Mouse (Mus musculus) midbrain, embryonic 16.5 days (tissue): ENCODE measurements around the gene Vmn1r151. TPM values are rescaled to one million over a fixed set of nuclear protein-coding genes. Genes with fewer than 3 reads are reported as not detected.
"Not testable (repeated sequence)": the region's sequence is repeated elsewhere in the genome, so short reads cannot be mapped to it uniquely, and the experiment has no call there.

ENCODE experiments used
- ATAC-seq: fragments of 200-750 bp; cut with Nextera tagmentation; 2 replicates; pipeline ENCODE4 v1.8.0; 2017; ENCODE audit warnings: moderate TSS enrichment
- H3K27ac ChIP-seq: fragments of 300-500 bp; sonication (generic); 2 replicates; pipeline ENCODE4 v1.5.1; 2014; ENCODE audit warnings: mild to moderate bottlenecking, low read length, mixed read lengths
- H3K27me3 ChIP-seq: fragments of 300-500 bp; sonication (generic); 2 replicates; pipeline ENCODE4 v1.6.1; 2014; ENCODE audit warnings: low read depth, low read length, mixed read lengths; ENCODE audit not compliant: control insufficient read depth, insufficient read depth
- H3K36me3 ChIP-seq: fragments of 300-500 bp; sonication (generic); 2 replicates; pipeline ENCODE4 v1.6.1; 2014; ENCODE audit warnings: mild to moderate bottlenecking, low read length, moderate library complexity, mixed read lengths; ENCODE audit not compliant: control insufficient read depth, insufficient read depth
- H3K4me1 ChIP-seq: fragments of 300-500 bp; sonication (generic); 2 replicates; pipeline ENCODE4 v1.6.1; 2014; ENCODE audit warnings: mild to moderate bottlenecking, low read length, mixed read lengths; ENCODE audit not compliant: control insufficient read depth, insufficient read depth
- H3K4me2 ChIP-seq: fragments of 300-500 bp; sonication (generic); 2 replicates; pipeline ENCODE4 v1.6.1; 2014; ENCODE audit warnings: mild to moderate bottlenecking, low read length, mixed read lengths
- H3K4me3 ChIP-seq: fragments of 300-500 bp; sonication (generic); 2 replicates; pipeline ENCODE4 v1.5.1; 2014; ENCODE audit warnings: low read depth, mild to moderate bottlenecking, low read length, moderate library complexity, mixed read lengths
- H3K9ac ChIP-seq: fragments of 300-500 bp; sonication (generic); 2 replicates; pipeline ENCODE4 v1.6.1; 2014; ENCODE audit warnings: low read depth, low read length, mixed read lengths
- H3K9me3 ChIP-seq: fragments of 300-500 bp; sonication (generic); replicated peaks from 2 replicates; pipeline ENCODE4 v1.6.1; 2014; ENCODE audit warnings: mild to moderate bottlenecking, low read length, mixed read lengths; ENCODE audit not compliant: control insufficient read depth, poor library complexity, severe bottlenecking
- WGBS: fragments of 180-500 bp; shearing (Covaris S2); extraction: QIAGEN DNeasy Blood & Tissue Kit; methylation state at CpG from one replicate; pipeline ENCODE4 v1.1.7; 2014; 5-methylcytosine and 5-hydroxymethylcytosine counted together
- polyA plus RNA-seq: library from polyadenylated mRNA; unstranded; fragments of >200 nt; fragmentation: Nextera tagmentation; extraction: Ambion mirVana; gene quantifications from 2 replicates; pipeline ENCODE4 v1.2.1, GENCODE M21; 2015

Vmn1r151 gene
- polyA plus RNA-seq, result not detected in 2 replicates

GRCm38 (mm10) chr7:22499578-22499977 lies at the start of gene Vmn1r151:
TSS of gene Vmn1r151 (minus strand) at chr7:22499678.
- WGBS, result 28% methylated on average over 1 of the region's 3 CpGs
- not testable (repeated sequence) for H3K9me3 ChIP-seq, H3K27me3 ChIP-seq, H3K27ac ChIP-seq, H3K4me3 ChIP-seq, H3K4me1 ChIP-seq, H3K36me3 ChIP-seq, ATAC-seq, H3K4me2 ChIP-seq, H3K9ac ChIP-seq

- not testable (repeated sequence) for H3K27ac ChIP-seq, H3K4me2 ChIP-seq, ATAC-seq, H3K9ac ChIP-seq, H3K9me3 ChIP-seq, H3K36me3 ChIP-seq, H3K27me3 ChIP-seq, H3K4me3 ChIP-seq, H3K4me1 ChIP-seq
- no CpG with 5 or more reads among the region's 1 CpGs for WGBS
These were observed 35.3 kb upstream of the Vmn1r151 start, which contains the start of gene Gm8677 for GRCm38 (mm10) chr7:22534787-22535186. TSS of gene Gm8677 (minus strand) at chr7:22534887.

DNA sequence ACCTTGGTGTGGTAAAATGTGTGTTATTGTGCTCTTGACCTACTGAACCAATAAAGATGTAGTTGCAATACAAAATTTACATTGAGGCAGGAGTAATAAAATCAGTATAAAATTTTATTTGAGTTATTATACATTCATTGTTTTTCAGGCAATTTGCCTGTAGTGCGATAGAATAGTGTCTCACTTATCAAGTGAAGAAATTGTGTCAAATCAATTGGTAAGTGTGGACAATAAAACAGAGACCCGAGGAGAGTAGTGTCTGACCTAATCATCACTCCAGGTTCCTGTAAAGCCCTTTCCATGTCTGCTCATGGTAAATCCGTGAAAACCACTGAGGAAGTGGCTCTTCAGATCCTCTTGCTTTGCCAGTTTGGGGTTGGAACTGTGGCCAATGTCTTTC lies 23.2 kb upstream of the Vmn1r151 start, which contains the start of gene Vmn1r152:
TSS of gene Vmn1r152 (plus strand) at position 301 of the 400 bp plus-strand sequence.
- not testable (repeated sequence) for H3K4me1 ChIP-seq, H3K9ac ChIP-seq, H3K4me2 ChIP-seq, H3K36me3 ChIP-seq, H3K4me3 ChIP-seq, H3K9me3 ChIP-seq, ATAC-seq, H3K27me3 ChIP-seq, H3K27ac ChIP-seq
- WGBS, result no CpG with 5 or more reads among the region's 3 CpGs

GRCm38 (mm10) chr7:22463975-22464374 lies 35.5 kb downstream of the Vmn1r151 start, which contains the start of gene Gm10665:
TSS of gene Gm10665 (minus strand) at chr7:22464075.
- ATAC-seq, H3K36me3 ChIP-seq, H3K9me3 ChIP-seq, H3K4me2 ChIP-seq, H3K4me3 ChIP-seq, H3K27ac ChIP-seq, H3K27me3 ChIP-seq, H3K9ac ChIP-seq, H3K4me1 ChIP-seq: not testable (repeated sequence)
- WGBS, result no CpG with 5 or more reads among the region's 5 CpGs

Other genes starting within 250 kb of the Vmn1r151 start
- gene Gm4187, start 170.0 kb downstream of the Vmn1r151 start, polyA plus RNA-seq, result not detected in 2 replicates
- gene Gm8660, start 128.6 kb downstream of the Vmn1r151 start, polyA plus RNA-seq, result not detected in 2 replicates
- gene Vmn1r148, start 86.1 kb downstream of the Vmn1r151 start, polyA plus RNA-seq, result not detected in 2 replicates
- gene Vmn1r149, start 61.4 kb downstream of the Vmn1r151 start, polyA plus RNA-seq, result not detected in 2 replicates
- not detected in 2 replicates for gene Gm10665, start 35.6 kb downstream of the Vmn1r151 start, polyA plus RNA-seq
- gene Vmn1r152, start 23.3 kb upstream of the Vmn1r151 start, polyA plus RNA-seq, result not detected in 2 replicates
- gene Gm8677, start 35.2 kb upstream of the Vmn1r151 start, polyA plus RNA-seq, result not detected in 2 replicates
- not detected in 2 replicates for gene Gm4201, start 65.7 kb upstream of the Vmn1r151 start, polyA plus RNA-seq
- not detected in 2 replicates for gene Gm4565, start 88.4 kb upstream of the Vmn1r151 start, polyA plus RNA-seq
- not detected in 2 replicates for gene Vmn1r155, start 158.3 kb upstream of the Vmn1r151 start, polyA plus RNA-seq
- gene Gm8693, start 192.6 kb upstream of the Vmn1r151 start, polyA plus RNA-seq, result not detected in 2 replicates
- not detected in 2 replicates for gene Gm4567, start 220.0 kb upstream of the Vmn1r151 start, polyA plus RNA-seq